Mouse (Mus musculus) adrenal gland, postnatal 10 days (tissue): ENCODE data around the gene Tor2a. TPM values are rescaled to one million over a fixed set of nuclear protein-coding genes. Genes with fewer than 3 reads are reported as not detected.

Experiments used
- DNase-seq: peaks from one replicate; pipeline ENCODE4 v3.0.0; 2021; ENCODE audit warnings: mixed read lengths
- long read RNA-seq, 2 experiments: library from polyadenylated mRNA; stranded (forward); transcript quantifications; one replicate each; pipeline ENCODE4 v2.0.0; 2021
- total RNA-seq, 2 experiments: library from RNA; stranded (reverse); gene quantifications; 2 replicates each; pipeline ENCODE4 v1.2.3; 2021

The Tor2a gene
- 10 to 100 TPM; 27.7 to 32.6 TPM for total RNA-seq
- long read RNA-seq, experiment 1, transcript Tor2a-206 (5 exons, 915 nt): minor isoform, 9 of 81 reads
- long read RNA-seq, experiment 1, transcript Tor2a-201 (5 exons, 1,536 nt): major isoform, 49 of 81 reads
- long read RNA-seq, experiment 1, transcript Tor2a-204 (4 exons, 2,712 nt): minor isoform, 15 of 81 reads
- long read RNA-seq, experiment 1, partial matches to known transcripts: 1 of 81 reads
- long read RNA-seq, experiment 1, other reads (novel, unspliced or antisense): 7 of 81 reads
- long read RNA-seq, experiment 2, transcript Tor2a-201 (5 exons, 1,536 nt): major isoform, 31 of 50 reads
- long read RNA-seq, experiment 2, transcript Tor2a-206 (5 exons, 915 nt): minor isoform, 6 of 50 reads
- long read RNA-seq, experiment 2, partial matches to known transcripts: 0 of 50 reads
- long read RNA-seq, experiment 2, other reads (novel, unspliced or antisense): 8 of 50 reads

DNA sequence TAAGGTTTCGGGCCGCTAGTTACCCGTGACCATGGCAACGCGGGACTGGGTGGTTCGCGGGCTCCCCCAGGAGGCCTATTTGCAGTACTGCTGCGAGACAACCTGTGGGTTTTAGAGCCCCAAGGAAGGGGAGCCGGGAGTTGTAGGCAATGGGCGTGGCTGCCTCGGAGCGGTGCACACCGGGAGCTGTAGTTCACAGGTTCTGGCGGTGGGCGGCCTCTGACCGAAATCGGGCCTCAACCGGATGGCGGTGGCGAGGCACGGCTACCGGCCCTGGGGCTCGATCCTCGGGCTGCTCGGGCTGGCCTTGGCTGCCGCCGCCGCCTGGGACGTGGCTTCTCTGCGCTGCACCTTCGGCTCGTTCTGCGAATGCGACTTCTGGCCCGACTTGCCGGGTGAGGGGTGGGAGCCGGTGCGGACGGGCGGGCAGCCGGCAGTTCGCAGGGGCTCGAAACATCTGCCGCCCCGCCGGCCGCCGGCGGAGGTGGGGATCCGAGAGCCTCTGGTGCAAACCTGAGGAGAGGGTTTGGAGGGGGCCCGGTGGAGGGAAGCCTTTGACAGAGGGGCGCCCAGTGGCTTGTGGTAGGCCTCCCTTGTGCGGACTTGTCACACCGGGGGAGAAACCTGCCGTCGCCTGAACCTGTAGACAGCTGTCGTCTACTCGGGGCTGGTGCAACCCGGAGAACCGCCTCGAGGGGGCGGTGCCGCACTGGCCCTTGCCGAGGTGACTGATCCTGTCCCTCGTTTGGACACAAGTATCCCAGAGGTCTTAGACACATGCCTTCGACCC, at the start of gene Tor2a:
TSS of gene Tor2a (plus strand) at position 179 of the 790 bp plus-strand sequence.
- peak; percentile 98 for DNase-seq

DNA sequence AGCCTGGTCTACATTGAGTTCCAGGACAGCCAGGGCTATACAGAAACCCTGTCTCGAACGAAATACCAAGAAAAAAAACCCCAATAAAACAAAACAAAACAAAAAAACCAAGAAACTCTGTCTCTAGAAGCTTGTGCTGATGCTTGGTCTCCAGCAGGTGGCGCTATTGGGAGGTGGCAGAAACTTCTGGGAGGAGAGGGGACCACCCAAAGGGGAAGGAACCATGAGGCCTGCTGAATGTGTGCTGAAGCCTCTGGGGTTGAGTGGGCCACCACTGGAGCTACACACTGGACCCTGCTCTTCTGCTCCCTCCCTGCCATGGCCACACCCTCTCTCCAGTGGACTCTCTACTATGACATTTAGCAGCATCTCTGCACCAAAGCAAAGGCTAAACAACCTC, 48.4 kb upstream of the Tor2a start:
- peak; percentile 69 for DNase-seq

DNA sequence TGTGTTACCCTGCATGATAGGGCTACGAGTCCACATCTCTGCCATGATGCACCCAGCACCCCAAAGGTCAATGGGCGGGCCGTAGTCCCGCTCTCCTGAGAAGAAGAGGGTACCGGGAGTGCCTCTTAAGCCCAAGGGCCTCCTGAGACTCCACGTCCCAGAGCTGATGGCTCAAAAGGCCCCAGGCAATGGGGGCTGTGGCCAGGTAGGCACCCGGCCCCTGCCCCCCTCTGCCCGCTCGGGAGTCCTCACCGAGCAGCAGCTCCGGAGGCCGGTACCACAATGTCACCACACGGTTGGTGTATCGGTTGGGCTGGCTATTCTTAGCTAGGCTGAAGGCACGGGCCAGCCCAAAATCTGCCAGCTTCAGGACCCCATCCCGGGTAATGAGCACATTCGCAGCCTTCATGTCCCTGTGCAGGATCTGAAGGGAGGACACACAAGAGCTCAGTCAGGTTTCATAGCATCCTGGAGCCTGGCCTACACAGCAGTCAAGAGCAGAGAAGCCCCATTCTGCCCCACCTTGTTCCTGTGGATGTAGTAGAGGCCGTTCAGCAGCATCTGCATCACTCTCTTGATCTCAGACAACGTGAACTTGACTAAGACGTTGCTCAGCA, 47.4 kb upstream of the Tor2a start:
- no peak for DNase-seq

DNA sequence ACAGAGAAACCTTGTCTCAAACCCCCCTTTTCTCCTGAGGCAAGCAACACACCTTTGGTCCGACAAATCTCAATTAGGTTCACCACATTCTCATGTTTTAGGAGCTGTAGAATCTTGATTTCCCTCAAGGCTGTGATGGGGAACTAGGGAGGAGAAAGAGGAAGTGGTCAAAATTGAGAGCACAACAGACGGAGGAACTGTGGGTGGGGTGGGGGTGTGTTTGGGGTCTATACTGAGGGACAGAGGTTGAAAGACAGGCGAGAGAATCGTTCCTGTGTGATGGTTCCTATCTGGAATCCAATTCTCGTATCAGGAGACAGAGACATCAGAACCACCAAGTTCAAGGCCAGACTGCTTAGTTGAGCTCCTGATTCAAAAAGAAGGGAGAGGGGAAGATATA, 46.6 kb upstream of the Tor2a start:
- DNase-seq: no peak

DNA sequence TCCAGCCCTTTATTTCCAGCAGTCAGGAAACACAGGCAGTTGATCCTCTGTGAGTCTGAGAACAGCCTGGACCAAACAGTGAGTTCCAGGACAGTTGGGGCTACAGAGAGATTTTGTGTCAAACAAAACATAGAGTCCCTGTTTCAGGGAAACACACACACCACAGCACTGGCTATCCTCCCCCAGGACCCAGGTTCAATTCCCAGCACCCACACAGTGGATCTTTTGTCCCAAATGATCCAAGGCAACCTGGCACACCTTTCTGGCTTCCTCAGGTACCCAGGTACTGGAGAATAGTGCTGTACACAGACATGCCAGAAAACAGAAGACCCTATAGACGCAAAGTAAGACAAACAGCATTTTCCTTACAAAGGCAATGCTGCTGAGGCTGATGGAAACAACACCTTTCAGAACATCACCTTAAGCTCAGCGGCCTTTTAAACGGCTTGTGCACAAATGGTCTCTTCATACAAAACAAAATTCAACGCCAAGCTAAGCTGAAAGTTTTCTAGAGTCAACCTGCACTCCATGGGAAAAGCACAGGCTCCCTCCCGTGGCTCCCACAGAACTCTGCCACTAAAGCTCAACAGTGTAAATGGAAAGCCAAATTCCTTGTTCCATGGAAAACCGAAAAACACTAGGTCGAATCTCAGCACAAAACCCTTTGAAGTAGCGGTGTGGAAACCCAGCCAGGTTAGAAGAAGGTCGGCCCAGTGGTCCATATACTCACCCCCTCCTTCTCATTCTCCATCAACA, 45.6 kb upstream of the Tor2a start:
- DNase-seq: no peak

DNA sequence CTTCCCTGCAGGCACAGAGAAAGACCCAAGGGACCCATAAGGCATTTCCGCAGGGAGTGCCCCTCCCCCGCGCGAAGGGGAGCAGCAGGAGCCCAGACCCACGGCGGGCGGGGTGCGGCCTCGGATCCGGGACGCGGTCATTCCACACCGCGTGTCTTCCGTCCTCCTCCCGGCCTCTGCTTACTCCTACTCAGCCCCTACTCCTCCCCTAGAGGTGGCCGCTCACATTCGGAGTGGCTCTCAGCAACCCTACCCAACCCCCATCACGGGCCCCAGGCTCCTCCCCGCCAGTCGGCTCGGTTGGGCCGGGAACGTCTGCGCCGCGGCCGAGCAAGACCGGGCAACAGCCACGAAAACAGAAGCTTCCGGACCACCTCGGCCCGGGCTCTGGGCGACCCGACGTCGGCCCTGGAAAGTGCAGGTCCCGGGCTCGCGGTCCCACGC, 44.9 kb upstream of the Tor2a start:
- peak; percentile 84 for DNase-seq

DNA sequence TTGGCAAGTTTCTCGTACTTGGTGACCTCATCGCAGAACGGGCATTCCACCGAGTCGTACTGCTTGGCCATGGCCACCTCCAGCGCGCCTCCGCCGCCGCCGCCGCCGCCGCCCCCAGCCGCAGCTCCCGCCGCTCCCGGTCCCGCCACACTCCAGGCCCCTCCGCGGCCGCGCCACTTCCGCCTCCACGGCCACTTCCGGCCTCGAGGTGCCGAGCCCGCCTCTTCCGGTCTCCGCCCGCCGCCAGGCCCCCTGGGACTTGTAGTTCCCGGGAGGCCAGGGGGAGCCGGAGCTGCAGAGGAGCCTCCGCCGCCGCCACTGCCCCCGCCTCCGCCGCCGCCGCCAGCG, 44.5 kb upstream of the Tor2a start:
- DNase-seq: peak; percentile 97

DNA sequence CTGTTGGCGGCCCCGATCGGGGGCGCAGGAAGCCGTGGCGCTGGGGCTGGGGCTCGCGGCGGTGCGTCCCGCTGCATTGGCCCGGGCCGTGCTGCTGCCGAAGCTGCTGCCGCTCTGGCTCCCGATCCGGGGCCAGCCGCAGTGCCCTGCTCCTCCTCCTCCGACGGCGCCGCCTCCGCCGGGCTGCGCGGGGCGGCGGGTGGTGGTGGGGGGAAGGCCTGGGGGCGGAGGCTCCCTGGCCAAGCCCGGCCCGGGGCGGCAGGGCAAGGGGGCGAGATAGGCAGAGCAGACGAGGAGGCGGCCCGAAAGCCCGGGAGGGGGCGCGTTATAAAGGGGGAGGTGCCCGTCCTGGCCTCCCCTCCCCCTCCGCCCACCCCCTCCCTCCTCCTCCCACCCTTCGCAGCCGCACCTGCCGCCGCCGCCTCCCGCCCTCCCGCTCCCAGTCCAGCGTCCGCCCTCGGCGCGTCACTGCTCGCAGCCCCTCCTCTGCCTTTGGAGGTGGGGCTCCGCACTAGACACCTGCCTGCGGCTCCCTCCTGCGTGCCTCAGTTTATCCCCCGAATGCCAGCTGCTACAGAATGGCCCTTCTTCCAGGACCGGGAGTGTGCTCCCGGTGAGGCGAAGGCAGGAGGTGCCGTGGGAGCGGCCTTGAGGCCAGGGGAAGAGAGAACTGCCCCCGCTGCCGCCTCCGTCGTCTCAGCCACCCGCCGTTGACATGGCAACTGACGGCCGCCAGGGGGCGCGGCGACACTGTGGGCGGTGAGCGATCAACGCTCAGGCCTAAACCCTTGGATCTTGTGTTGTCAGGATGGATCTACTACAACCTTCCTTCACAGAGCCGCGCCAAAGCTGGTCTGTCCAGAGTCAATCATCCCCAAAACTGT, 43.9 kb upstream of the Tor2a start, which contains the start of gene Cdk9:
TSS of gene Cdk9 (minus strand) at position 143 of the 884 bp plus-strand sequence.
- DNase-seq: peak; percentile 96

DNA sequence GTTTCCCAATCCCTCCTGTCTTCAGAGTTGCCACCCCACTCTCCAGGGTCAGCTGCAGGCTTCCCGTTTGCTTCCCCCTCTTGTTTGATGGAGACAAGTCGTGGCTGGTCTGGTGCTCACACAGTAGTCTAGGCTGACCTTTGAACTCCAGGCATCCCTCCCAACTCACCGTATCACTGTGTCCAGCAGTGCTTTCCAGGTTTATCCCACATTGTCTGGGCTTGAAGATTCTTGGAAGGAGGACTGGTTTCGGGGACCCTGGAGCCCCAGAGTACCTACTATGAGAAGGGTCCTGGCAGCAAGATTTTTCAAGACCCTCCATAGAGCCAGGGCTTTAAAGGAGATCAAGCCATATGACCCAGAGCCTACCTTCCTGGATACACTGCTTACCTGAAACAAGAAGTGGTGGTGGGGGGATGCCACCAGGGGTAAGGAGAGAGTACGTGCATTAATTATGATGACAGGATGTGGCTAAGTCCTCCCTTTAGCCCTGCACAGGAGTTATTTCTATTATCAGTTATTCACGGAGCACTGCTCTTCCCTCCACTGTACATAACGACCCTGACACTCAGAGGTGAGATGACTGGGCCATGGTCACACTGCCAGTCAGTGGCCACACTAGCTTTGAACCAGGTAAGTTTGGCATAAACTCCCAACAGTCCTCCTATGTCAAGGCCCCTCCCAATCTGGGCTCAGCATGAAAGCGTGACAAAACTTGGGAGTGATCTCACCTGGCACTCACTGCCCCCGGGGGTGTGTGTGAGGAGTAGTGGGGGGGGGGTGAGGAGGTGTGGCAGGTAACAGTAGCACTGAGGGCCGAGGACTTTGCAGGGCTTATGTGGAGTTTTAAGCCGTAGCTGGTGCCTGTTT, 42.7 kb upstream of the Tor2a start:
- no peak for DNase-seq

DNA sequence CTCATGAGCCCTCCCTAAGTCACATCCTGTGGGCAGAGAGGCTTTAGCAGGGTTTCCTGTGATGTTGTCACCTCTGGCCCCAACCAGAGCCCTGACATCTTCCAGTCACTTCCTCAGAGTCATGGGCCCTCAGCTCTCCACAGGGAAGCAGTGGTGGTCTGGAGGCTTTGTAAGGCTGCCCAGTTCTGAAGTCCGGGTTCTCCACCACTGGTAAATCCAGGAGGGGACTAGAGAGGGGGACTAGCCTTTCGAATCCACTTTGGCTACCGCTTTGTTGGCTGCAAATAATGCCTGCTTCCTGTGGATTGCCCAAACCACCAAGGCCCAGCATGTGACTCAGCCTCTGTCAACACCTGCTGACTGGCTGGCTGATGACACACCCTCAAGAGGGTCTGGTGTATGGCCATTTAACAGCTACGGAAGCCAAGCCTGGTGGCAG, 42.0 kb upstream of the Tor2a start:
- no peak for DNase-seq

DNA sequence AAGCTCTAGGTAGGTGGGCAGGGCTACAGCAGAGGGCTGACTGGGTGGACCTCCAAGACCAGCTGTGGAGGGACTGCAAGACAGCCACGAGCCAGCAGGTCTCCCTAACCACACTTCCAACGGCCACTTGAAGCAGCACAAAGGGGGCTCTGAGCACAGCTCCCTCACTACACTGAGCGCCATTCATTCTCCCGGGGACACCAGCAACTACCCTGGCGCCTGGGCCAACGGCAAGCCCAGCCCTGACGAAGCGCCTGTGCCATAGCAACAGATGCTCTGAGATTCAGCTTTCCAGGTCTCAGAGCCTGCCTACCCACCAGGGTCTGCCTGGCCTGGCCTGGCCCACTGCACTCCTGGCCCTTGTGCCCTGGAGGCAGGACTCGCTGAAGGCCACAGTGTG, 38.3 kb upstream of the Tor2a start:
- no peak for DNase-seq

DNA sequence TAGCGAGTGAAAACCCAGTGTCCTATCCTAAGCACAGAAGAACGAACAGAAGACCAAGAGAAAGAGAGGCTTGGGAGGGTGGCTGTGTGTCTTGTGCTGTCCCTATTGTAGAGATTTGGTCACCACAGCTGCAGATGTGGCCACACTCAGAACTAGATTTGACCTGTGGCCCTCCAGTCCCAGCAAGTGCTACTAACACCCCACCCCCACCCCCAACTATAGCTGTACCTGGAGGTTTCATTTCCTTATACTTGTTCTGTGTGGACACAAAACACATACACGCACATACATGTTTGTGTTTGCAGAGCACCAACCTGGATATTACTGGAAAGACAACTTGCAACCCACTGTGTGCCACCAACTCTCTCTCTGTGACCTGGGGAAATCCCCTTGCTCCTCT, 37.0 kb upstream of the Tor2a start:
- no peak for DNase-seq

DNA sequence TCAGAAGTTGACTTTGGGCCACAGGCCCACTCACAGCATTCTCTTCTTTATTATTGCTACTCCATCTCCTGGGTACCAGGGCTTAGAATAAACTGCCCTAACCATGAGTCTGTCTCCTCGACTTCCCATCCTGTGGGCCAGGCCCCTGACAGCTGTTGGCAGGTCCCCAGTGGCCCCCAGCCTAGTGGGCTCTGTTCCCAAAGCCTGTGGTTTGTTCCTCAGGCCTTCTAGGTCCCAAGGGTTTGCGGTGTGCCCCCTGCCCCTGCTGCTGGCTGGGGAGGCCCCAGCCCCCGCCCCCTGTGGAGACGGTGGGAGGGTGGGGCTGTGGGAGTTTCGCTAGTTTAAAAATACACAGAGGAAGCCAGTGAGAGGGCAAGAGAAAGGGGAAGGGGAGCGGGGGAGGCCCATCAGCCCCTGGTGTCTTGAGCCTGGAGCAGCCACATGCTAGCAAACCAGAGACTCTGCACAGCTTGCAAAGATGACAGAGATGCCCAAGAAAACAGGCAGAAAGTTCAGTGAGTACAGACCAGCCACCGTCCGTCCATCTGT, 36.3 kb upstream of the Tor2a start, which contains the start of gene Sh2d3c:
TSS of gene Sh2d3c (plus strand) at position 375 of the 549 bp plus-strand sequence.
- no peak for DNase-seq

DNA sequence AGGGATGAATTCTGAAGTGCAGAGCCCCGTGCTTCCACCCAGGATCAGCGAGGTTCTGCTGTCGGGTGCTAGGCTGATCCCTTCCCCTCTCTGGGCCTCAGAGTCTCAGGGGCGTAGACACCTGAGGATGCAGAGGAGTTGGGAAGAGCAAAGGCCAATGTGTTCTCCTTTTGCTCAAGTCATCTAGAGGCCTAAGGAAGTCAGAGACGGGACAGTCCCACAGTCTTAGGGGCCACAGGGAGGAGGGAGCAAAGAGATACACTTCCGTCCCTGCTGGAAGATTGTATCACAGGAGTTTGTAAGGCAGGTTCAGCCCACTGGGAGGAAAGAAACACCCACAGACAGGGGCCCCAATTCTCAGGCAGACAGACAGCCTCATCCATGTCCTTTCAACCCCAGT, 35.0 kb upstream of the Tor2a start:
- DNase-seq: no peak

DNA sequence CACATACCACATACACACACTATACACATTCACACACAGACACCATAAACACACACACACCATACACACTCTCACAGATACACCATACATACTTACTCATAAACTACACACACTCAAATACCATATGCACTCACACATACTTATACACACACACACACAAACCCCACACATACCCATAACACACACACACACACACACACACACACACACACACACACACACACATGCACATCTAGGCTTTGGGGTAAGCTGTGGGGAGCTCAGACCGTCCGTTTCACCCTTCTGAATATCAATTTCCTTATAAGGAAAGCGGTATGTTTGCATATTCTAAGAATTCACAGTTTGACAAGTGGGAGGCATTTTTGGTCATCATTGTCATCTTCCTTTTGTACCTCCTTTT, 34.5 kb upstream of the Tor2a start:
- DNase-seq: no peak

DNA sequence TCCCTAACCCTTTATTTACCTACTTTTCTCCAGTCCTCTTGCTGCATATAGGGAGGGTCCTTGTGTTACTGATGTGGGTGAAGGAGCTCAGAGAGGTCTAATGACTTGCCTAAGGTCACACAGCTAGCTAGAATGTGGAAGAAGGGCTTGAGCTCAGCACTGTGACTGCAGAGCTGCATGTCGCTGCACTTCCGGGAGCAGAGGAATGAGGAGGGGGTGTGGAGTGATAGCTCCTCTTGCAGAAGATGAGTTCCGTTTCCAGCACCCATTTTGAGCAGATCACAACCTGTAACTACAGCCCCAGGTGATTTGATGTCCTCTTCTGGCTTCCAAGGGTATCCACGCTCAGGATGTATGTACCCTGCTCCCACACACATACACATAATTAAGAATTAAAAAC, 32.9 kb upstream of the Tor2a start:
- DNase-seq: no peak

DNA sequence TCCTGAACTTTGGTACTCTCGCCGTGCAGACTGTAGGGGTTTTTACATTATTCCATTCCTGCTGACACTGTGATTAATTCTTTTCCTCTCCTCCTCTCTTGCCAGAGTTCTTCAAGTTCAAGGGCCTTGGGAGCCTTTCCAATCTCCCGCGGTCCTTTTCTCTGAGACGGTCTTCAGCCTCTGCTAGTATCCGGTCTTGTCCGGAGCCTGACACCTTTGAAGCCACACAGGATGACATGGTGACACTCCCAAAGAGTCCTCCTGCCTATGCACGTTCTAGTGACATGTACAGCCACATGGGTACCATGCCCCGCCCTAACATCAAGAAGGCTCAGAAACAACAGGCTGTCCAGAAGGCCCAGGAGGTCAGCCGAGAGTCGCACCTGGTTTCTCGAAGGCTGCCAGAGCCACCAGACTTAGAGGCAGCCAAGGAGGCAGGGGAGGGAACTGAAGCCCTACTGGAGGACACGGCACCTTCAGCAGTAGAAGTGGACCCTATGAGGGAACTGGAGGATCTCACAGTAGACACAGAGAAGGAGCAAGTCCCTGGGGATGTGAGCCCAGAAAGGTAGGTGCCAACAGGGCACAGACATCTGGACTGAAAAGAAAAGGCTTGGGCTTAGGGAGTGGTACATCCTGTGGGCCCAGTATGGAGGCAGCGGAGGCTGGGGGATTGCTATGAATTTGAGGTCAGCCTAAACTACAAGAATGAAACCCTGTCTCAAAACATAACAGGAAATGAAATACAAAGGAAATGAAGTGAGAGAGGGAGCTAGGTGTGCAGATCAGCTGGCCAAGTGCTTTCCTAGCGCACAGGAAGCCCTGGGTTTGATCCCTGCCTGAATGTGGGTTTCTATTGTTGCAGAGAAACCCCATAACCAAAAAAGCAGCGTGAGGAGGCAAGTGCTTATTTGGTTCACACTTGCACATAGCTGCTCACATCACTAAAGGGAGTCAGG, 31.9 kb upstream of the Tor2a start:
- DNase-seq: peak; percentile 57

DNA sequence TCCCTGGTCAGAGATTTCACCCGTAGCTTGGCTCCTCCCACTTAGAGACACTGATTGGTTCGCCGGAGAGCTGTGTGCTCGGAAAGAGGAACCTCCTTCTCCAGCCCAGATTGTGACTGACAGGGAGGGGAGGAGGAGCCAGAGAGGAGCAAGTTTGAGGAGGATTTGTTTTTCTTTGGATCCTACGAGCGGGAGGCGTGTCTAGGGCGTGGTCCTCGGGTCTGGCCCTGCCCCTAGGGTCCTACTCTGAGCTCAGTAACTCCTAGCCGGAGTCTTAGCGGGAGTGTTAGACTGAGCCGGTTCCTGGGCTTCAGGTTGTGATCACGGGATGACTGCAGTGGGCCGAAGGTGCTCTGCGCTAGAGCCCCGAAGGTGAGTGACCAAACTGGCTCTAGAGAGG, 29.6 kb upstream of the Tor2a start:
- DNase-seq: peak; percentile 94
